ENCODE assay signal across 9 mouse cellular contexts in genomic region chr17:27385513-27386261, GRCm38 (mm10).
DNase-seq lines count a peak whose midpoint lies in the region; ATAC-seq lines count a peak whose summit lies in the region.
"Had no signal": no experiment of that assay in that cellular context is flagged by ENCODE, and none has a peak within 500 bp of the region (broad histone marks: within the 10 kb centered on the region; RNA-seq: fewer than 3 reads in every experiment).

No protein-coding gene starts in this region.

- WGBS in forebrain, embryonic 13.5 days, result 36% methylated on average over 17 of the region's 17 CpGs
- 45% methylated on average over 17 of the region's 17 CpGs for WGBS in forebrain, embryonic 10.5 days
- 38% methylated on average over 17 of the region's 17 CpGs for WGBS in embryonic facial prominence, embryonic 11.5 days

- no peak overlapping the region for H3K4me3 ChIP-seq in forebrain, embryonic 13.5 days
- no peak overlapping the region for H3K4me3 ChIP-seq in forebrain, embryonic 10.5 days
- H3K4me3 ChIP-seq in embryonic facial prominence, embryonic 11.5 days (ENCODE audit: low read depth, low read length), result no peak overlapping the region

- no peak overlapping the region; the same call in 1 of the 2 replicates for H3K27ac ChIP-seq in forebrain, embryonic 13.5 days
- H3K27ac ChIP-seq in forebrain, embryonic 10.5 days, result no peak overlapping the region; the same call in 1 of the 2 replicates
- no peak overlapping the region for H3K27ac ChIP-seq in embryonic facial prominence, embryonic 11.5 days (replicated peaks; ENCODE audit: low read depth, low read length)

- H3K4me1 ChIP-seq in forebrain, embryonic 13.5 days, result peaks cover 28% of the 10 kb centered on the region
- H3K4me1 ChIP-seq in forebrain, embryonic 10.5 days, result peaks cover 23% of the 10 kb centered on the region
- no peaks in the 10 kb centered on the region; the same call in none of the 2 replicates for H3K4me1 ChIP-seq in embryonic facial prominence, embryonic 11.5 days (ENCODE audit: control insufficient read depth, insufficient read depth, low read length)

- H3K4me2 ChIP-seq in forebrain, embryonic 13.5 days, result 0 out of 2 replicates have a peak overlapping the region, but pooled peaks have one; percentile 7
- H3K4me2 ChIP-seq in embryonic facial prominence, embryonic 11.5 days (ENCODE audit: low read depth, low read length), result peak overlapping the region; percentile 17; the same call in 1 of the 2 replicates

- no peaks in the 10 kb centered on the region for H3K36me3 ChIP-seq in forebrain, embryonic 13.5 days (ENCODE audit: poor library complexity, severe bottlenecking)
- H3K36me3 ChIP-seq in forebrain, embryonic 10.5 days (replicated peaks), result no peaks in the 10 kb centered on the region
- H3K36me3 ChIP-seq in embryonic facial prominence, embryonic 11.5 days (replicated peaks; ENCODE audit: control insufficient read depth, insufficient read depth, low read depth, low read length), result no peaks in the 10 kb centered on the region

- H3K27me3 ChIP-seq in forebrain, embryonic 13.5 days, result peaks cover 16% of the 10 kb centered on the region
- H3K27me3 ChIP-seq in forebrain, embryonic 10.5 days (ENCODE audit: poor library complexity, severe bottlenecking), result peaks cover 15% of the 10 kb centered on the region
- no peaks in the 10 kb centered on the region for H3K27me3 ChIP-seq in embryonic facial prominence, embryonic 11.5 days (ENCODE audit: control insufficient read depth, insufficient read depth, low read length)

- no peak overlapping the region for H3K9ac ChIP-seq in forebrain, embryonic 13.5 days
- H3K9ac ChIP-seq in embryonic facial prominence, embryonic 11.5 days (replicated peaks; ENCODE audit: low read length), result no peak overlapping the region

- H3K9me3 ChIP-seq in forebrain, embryonic 13.5 days (replicated peaks), result no peaks in the 10 kb centered on the region
- no peaks in the 10 kb centered on the region for H3K9me3 ChIP-seq in forebrain, embryonic 10.5 days
- no peaks in the 10 kb centered on the region for H3K9me3 ChIP-seq in embryonic facial prominence, embryonic 11.5 days (replicated peaks; ENCODE audit: control insufficient read depth, low read length)

- no peak for ATAC-seq in forebrain, embryonic 13.5 days
- ATAC-seq in embryonic facial prominence, embryonic 11.5 days (replicated peaks; ENCODE audit: insufficient number of reproducible peaks, low FRiP score, low TSS enrichment, low read depth), result no peak; the same call in 1 of the 2 replicates
- ATAC-seq in activated CD4-positive, CD25-positive, alpha-beta regulatory T cell, adult 4 months, result no peak

- DNase-seq in forebrain, embryonic 10.5 days (ENCODE audit: extremely low spot score, low spot score), result no peak
- peak; percentile 16 for DNase-seq in layer of hippocampus, adult 11-12 months (ENCODE audit: low spot score)
- no peak for DNase-seq in layer of hippocampus, adult 9-10 months (ENCODE audit: low spot score)
- DNase-seq in embryonic facial prominence, embryonic 11.5 days (ENCODE audit: low spot score), result peak; percentile 40
- DNase-seq in right cerebral cortex, adult 2 months (ENCODE audit: low spot score in 2 of 2), result peak; percentile 24 to 29
- no peak for DNase-seq in cerebellum, adult 11-12 months
- DNase-seq: kidney, adult 11 months had no signal

Comparison
In these comparisons a context has a peak if more than half of its experiments do, and no peak if none do; other contexts are left out.
1. DNase-seq: peak in layer of hippocampus, adult 11-12 months (single experiment), embryonic facial prominence, embryonic 11.5 days (single experiment) and right cerebral cortex, adult 2 months (2 of 2); none in forebrain, embryonic 10.5 days (single experiment), layer of hippocampus, adult 9-10 months (single experiment) and cerebellum, adult 11-12 months (single experiment).